Mouse (Mus musculus) heart, embryonic 13.5 days (tissue): ENCODE measurements around the gene Shc1. TPM values are rescaled to one million over a fixed set of nuclear protein-coding genes. Genes with fewer than 3 reads are reported as not detected.

Experiments
- ATAC-seq: fragments of 200-750 bp; cut with Nextera tagmentation; 2 replicates; pipeline ENCODE4 v1.8.0; 2017; ENCODE audit warnings: moderate TSS enrichment; ENCODE audit not compliant: insufficient number of reproducible peaks, low FRiP score, low TSS enrichment; ENCODE audit errors: extremely low read depth
- H3K27ac ChIP-seq: fragments of 300-500 bp; sonication (generic); replicated peaks from 2 replicates; pipeline ENCODE4 v1.5.1; 2015; ENCODE audit warnings: moderate library complexity, mild to moderate bottlenecking, inconsistent platforms
- H3K27me3 ChIP-seq: fragments of 300-500 bp; sonication (generic); replicated peaks from 2 replicates; pipeline ENCODE4 v1.6.1; 2015; ENCODE audit warnings: mild to moderate bottlenecking, inconsistent platforms
- H3K36me3 ChIP-seq: fragments of 300-500 bp; sonication (generic); 2 replicates; pipeline ENCODE4 v1.6.1; 2015; ENCODE audit warnings: mild to moderate bottlenecking, inconsistent platforms
- H3K4me1 ChIP-seq: fragments of 300-500 bp; sonication (generic); 2 replicates; pipeline ENCODE4 v1.6.1; 2015; ENCODE audit warnings: inconsistent platforms
- H3K4me2 ChIP-seq: fragments of 300-500 bp; sonication (generic); 2 replicates; pipeline ENCODE4 v1.6.1; 2015; ENCODE audit warnings: inconsistent platforms, mild to moderate bottlenecking, moderate library complexity
- H3K4me3 ChIP-seq: fragments of 300-500 bp; sonication (generic); 2 replicates; pipeline ENCODE4 v1.5.1; 2015; ENCODE audit warnings: moderate library complexity, mild to moderate bottlenecking, inconsistent platforms
- H3K9ac ChIP-seq: fragments of 300-500 bp; sonication (generic); 2 replicates; pipeline ENCODE4 v1.6.1; 2015; ENCODE audit warnings: inconsistent platforms, mild to moderate bottlenecking, moderate library complexity
- H3K9me3 ChIP-seq: fragments of 300-500 bp; sonication (generic); 2 replicates; pipeline ENCODE4 v1.6.1; 2016; ENCODE audit warnings: inconsistent platforms
- WGBS: fragments of 180-500 bp; shearing (Covaris S2); methylation state at CpG from one replicate; pipeline ENCODE4 v1.1.7; 2015; ENCODE audit warnings: mixed read lengths; 5-methylcytosine and 5-hydroxymethylcytosine counted together
- polyA plus RNA-seq: library from polyadenylated mRNA; unstranded; fragments of >200 nt; fragmentation: Nextera tagmentation; extraction: Ambion mirVana; gene quantifications from 2 replicates; pipeline ENCODE4 v1.2.1, GENCODE M21; 2015

Shc1 gene
- 63.4 and 66.1 TPM in 2 replicates for polyA plus RNA-seq

DNA sequence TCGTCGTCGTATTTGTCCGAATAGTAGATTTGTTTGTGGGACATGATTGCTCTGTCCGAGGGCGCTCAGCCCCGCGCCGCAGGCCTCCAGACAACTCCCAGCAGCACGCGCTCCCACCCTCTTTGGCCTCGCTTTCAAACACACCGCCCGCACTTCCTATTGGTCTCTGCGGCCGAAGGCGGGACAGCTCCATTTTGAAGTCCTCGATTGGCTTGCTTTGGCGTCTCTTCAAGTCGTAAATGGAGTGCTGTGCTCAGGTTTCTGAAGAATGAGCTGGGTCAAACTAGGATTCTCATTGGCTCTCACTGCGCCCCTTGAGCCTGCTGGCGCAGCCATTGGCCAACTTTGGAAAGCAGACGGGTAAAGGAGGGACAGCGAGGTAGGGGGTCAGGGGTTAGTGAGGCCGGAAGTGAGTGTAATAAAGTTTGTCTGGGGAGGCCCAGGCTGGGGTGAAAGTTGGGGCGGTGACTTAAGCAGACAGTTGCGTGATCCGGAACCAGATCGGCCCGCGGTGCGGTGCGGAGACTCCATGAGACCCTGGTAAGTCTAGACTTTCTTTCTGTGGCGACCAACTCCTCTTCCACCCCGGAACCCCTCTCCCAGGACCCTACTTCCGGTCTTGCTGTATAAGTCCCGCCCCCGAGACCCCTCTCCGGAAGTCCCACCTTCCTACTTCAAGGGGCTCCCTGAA is at the start of gene Shc1, which contains the start of gene Cks1b:
Shc1 (plus strand) TSS at position 274 of the 691 bp plus-strand sequence.
Cks1b (minus strand) TSS at position 214 of the 691 bp plus-strand sequence.
- Histone ChIP-seq H3K4me3 (peak within 1 kb of the TSS; percentile 74), H3K36me3 (peaks cover 33% of the 10 kb centered on the region), H3K4me1 (peaks cover 51% of the 10 kb centered on the region), H3K27me3 (no peaks in the 10 kb centered on the region), H3K27ac (peak within 1 kb of the TSS; percentile 98), H3K9me3 (no peaks in the 10 kb centered on the region), H3K4me2 (peak within 1 kb of the TSS; percentile 84), H3K9ac (peak within 1 kb of the TSS; percentile 85)
- peak; percentile 82 for ATAC-seq
- WGBS: 1% methylated on average over 39 of the region's 39 CpGs

DNA sequence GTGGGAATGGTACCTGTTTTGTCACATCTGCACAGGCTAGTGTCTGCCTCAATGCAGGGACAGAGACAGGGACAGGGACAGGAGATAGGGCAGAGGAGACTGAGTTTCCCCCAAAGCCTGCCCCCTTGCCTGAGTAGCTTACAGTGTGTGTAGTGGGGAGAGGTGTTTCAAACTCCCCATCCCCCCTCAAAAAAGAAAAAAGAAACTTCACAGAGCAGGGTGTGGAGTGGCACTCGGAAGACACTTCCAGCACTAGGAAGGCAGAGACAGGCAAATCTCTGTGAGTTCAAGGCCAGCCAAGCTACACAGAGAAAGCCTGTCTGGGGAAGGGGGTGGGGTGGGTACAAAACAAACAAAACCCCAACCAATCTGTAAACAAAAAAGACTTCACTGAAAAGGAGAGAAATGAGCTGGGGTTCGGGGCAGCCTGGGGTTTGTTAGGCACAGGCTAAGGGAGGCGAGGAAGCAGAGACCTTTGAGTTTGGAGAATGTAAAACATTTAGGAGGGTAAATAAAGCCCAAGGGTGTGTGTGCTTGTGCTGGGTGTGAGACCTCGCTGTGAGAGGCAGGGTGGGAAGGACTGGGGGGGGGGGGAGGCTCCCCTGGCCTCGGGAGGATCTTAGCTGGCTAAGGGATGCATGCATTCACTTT is 44.5 kb upstream of the Shc1 start:
- ATAC-seq: no peak
- H3K9me3 ChIP-seq: no peaks in the 10 kb centered on the region
- no peaks in the 10 kb centered on the region for H3K36me3 ChIP-seq
- H3K4me1 ChIP-seq: peaks cover 16% of the 10 kb centered on the region
- no peak overlapping the region for H3K27ac ChIP-seq
- H3K27me3 ChIP-seq: no peaks in the 10 kb centered on the region
- no peak overlapping the region for H3K9ac ChIP-seq
- WGBS: 39% methylated on average over 5 of the region's 5 CpGs
- H3K4me2 ChIP-seq: no peak overlapping the region
- H3K4me3 ChIP-seq: no peak overlapping the region

DNA sequence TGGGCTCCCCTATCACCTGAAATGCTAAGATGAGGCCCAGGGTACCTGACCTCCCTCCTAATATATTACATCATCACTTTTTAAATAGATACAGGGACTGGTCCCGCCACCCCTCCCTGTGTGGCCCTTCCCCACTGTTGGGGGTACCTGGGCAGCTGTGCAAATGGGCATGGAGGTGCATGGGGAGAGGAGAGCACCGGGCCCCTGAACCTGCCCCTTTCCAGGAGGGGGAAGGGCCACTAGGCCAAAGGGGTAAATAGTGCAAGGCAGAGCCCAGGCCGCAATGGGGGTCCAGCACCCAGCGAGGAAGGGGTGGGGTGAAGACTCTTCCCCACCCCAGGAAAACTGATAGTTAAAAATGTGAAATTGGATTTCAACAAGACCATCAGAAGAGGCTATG is 40.4 kb upstream of the Shc1 start:
- peaks cover 26% of the 10 kb centered on the region for H3K36me3 ChIP-seq
- peak overlapping the region; percentile 87 for H3K4me2 ChIP-seq
- no peaks in the 10 kb centered on the region for H3K9me3 ChIP-seq
- no peak overlapping the region for H3K27ac ChIP-seq
- peak overlapping the region; percentile 86 for H3K9ac ChIP-seq
- peaks cover 20% of the 10 kb centered on the region for H3K4me1 ChIP-seq
- H3K4me3 ChIP-seq: peak overlapping the region; percentile 66; the same call in 1 of the 2 replicates
- WGBS: 68% methylated on average over 4 of the region's 4 CpGs
- H3K27me3 ChIP-seq: no peaks in the 10 kb centered on the region
- ATAC-seq: no peak

DNA sequence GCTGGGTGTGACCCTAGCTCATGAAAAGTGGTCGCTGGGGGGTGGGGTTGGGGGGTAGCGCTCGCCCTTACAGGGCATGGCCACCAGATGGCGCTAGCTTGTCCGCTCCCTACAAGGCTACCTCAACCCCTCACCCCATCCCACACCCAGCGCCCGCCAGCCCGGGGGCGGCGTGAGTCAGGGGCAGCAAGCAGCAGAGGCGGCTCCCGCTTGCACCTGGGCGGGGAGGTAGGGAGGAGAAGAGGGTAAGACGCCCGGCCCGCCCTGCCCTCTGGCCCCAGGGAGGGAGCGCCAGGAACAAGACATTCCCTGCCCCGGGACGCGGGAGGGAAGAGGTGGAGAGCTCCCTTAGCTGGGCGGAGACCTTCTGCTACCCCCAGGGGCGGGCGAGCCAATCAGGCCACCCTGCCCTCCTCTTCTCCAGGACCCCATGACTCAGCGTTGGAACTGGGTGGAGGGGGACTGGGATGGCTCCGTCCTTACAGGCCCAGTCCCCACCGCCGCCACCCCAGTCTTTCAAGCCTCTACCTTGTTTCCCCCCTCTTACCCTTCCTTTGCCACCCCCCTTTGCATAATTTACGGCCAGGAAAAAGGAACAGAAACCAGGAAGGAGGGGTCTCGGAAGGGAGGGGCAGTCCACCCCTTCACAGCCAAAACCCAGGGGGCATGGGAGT is 39.7 kb upstream of the Shc1 start:
- H3K4me1 ChIP-seq: peaks cover 20% of the 10 kb centered on the region
- peak overlapping the region; percentile 66 for H3K4me3 ChIP-seq
- H3K9ac ChIP-seq: peak overlapping the region; percentile 86
- WGBS: 2% methylated on average over 29 of the region's 29 CpGs
- H3K4me2 ChIP-seq: peak overlapping the region; percentile 87
- ATAC-seq: peak; percentile 76
- H3K27ac ChIP-seq: peak overlapping the region; percentile 54
- peaks cover 26% of the 10 kb centered on the region for H3K36me3 ChIP-seq
- no peaks in the 10 kb centered on the region for H3K9me3 ChIP-seq
- no peaks in the 10 kb centered on the region for H3K27me3 ChIP-seq

DNA sequence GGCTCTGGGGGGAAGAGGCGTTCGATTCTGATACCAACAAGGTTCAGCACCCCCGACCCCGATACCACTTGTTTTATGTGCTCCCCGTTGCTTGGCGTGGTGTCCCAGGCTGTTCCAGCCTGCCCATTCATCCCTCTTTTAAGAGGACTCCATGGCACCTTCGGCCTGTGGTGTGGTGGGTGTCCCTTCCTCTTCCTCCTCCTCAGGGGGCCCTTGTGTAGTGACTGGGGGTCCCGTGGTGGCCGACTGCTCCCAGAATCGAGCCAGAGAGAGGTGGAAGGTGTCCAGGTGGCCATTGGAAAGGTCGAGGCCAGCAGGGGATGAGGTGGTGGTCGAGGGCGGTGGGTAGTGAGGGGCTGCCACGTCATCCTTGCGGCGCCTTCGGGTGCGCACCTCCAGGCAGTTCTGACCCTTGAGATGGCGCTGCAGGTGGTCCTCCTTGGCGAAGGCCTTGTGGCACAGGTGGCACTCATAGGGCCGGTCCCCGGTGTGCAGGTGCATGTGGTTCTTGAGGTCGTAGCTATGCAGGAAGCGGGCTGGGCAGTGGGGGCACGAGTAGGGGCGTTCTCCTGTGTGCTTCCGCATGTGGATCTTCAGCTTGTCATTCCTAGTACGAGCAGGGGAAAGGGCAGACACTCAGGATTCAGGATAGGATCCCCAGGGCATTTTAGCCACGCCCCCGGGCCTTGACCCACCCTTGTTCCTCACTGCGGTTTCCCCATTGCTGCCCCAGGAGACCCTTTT is 38.7 kb upstream of the Shc1 start:
- Histone ChIP-seq H3K27ac (no peak overlapping the region), H3K4me2 (peak overlapping the region; percentile 87; the same call in 1 of the 2 replicates)
- WGBS: 87% methylated on average over 31 of the region's 31 CpGs

DNA sequence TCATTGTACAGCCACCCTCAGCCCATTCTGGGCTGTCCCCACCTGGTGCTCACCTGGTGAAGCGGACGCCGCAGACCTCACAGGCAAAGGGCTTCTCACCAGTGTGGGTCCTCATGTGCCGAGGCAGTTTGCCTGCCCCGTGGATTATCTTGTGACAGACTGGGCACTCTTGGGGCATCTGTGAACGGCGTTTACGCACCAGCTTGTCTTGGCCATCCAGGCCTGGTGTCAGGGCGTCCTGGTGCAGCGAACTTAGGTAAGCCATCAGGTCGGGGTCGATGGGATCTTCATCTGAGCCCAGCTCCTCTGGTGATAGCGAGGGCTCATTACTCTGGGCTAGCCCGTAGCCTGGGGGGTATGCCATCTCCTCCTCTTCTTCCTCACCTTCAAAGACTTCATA is 38.0 kb upstream of the Shc1 start:
- Histone ChIP-seq H3K4me3 (no peak overlapping the region), H3K36me3 (peaks cover 26% of the 10 kb centered on the region), H3K9ac (no peak overlapping the region), H3K9me3 (no peaks in the 10 kb centered on the region), H3K4me1 (peaks cover 28% of the 10 kb centered on the region), H3K27ac (no peak overlapping the region), H3K4me2 (no peak overlapping the region), H3K27me3 (no peaks in the 10 kb centered on the region)
- WGBS: 94% methylated on average over 14 of the region's 14 CpGs
- no peak for ATAC-seq

More for the DNA sequence above, 38.7 kb upstream of the Shc1 start:
- Histone ChIP-seq H3K4me1 (peaks cover 21% of the 10 kb centered on the region), H3K4me3 (no peak overlapping the region), H3K27me3 (no peaks in the 10 kb centered on the region), H3K36me3 (peaks cover 26% of the 10 kb centered on the region), H3K9ac (peak overlapping the region; percentile 86; the same call in 1 of the 2 replicates), H3K9me3 (no peaks in the 10 kb centered on the region)
- no peak for ATAC-seq

DNA sequence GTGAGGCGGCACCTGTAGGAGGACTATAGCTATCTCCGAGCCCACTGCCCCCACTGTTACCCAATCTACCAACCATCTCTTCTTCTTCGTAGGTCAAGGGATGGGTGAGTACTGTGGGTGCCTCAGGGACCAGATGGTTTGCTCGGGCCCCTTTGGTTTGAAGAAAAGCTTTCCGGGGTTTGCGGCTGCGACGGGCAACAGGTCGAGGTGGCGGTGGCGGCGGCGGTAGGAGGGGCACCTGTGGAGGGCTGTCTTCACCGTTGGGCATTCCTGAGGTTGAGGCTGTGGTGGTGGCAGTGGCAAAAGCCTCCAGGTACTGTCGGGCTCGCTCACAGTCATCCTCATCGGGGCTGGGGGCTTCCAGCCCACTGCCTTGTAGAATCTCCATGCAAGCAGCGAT is 37.5 kb upstream of the Shc1 start:
- Histone ChIP-seq H3K27me3 (no peaks in the 10 kb centered on the region), H3K36me3 (peaks cover 26% of the 10 kb centered on the region), H3K9ac (no peak overlapping the region), H3K4me3 (no peak overlapping the region), H3K9me3 (no peaks in the 10 kb centered on the region), H3K4me2 (no peak overlapping the region), H3K27ac (no peak overlapping the region), H3K4me1 (peaks cover 31% of the 10 kb centered on the region)
- 89% methylated on average over 18 of the region's 18 CpGs for WGBS
- ATAC-seq: no peak

DNA sequence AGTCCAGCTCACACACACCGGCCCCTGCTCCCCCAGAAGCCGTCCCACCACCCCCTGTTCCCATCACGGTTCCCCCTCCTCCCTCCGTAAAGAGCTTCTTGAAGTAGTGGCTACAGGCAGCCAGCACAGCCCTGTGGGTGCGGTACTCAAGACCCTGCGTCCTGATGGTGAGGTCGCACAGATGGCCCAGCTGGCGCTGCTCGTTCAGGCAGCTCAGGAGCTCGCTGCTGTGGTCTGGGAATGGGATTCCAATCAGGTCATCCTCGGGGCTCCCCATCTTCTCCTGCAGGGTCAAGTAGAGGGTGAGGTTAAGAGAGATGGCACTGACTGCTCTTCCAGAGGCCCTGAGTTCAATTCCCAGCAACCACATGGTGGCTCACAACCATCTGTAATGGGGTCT is 37.0 kb upstream of the Shc1 start:
- no peak for ATAC-seq
- peaks cover 31% of the 10 kb centered on the region for H3K4me1 ChIP-seq
- H3K27ac ChIP-seq: no peak overlapping the region
- no peak overlapping the region for H3K4me2 ChIP-seq
- peaks cover 26% of the 10 kb centered on the region for H3K36me3 ChIP-seq
- no peaks in the 10 kb centered on the region for H3K27me3 ChIP-seq
- 83% methylated on average over 11 of the region's 11 CpGs for WGBS
- no peak overlapping the region for H3K9ac ChIP-seq
- no peak overlapping the region for H3K4me3 ChIP-seq
- no peaks in the 10 kb centered on the region for H3K9me3 ChIP-seq

DNA sequence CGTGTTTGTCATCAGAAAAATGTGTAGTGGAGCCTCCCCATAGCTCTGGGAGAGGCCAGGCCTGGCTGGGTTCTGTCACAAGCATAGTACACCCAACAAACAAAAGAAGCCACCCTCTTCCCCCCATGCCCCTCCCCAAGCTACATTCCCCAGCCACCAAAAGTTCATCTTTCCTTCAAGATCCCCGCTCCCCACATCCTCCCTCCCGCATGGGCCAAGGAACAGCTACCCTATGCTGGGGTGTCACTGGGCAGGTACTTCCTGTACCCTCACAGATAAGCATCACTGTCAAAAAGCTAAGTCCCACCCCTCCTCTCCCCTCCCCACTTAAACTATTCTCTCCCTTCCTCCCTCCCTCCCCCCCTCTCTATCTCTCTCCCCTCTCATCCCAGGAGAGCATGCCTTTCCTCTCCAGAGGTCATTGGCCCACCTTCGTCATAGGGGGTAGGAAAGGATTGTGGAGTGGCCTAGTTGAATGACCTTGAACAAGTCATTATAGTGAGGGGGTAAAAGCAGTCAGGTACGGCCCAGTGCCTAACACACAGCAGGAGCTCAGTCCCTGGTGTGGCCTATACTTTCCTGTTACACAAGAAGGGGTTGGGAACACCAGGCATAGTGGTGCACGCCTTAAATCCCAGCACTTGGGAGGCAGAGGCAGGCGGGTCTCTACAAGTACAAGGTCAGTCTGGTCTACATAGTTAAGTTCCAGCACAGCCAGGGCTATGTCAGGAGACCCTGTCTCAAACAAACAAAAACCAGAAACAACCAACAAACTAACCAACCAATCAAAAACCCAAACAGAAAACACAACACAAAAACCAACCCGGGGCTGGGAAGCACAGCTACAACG is 36.0 kb upstream of the Shc1 start:
- Histone ChIP-seq H3K4me2 (no peak overlapping the region), H3K9ac (no peak overlapping the region), H3K9me3 (no peaks in the 10 kb centered on the region), H3K27ac (no peak overlapping the region), H3K4me1 (peaks cover 36% of the 10 kb centered on the region), H3K4me3 (no peak overlapping the region), H3K27me3 (no peaks in the 10 kb centered on the region), H3K36me3 (peaks cover 26% of the 10 kb centered on the region)
- 79% methylated on average over 9 of the region's 9 CpGs for WGBS
- no peak for ATAC-seq

DNA sequence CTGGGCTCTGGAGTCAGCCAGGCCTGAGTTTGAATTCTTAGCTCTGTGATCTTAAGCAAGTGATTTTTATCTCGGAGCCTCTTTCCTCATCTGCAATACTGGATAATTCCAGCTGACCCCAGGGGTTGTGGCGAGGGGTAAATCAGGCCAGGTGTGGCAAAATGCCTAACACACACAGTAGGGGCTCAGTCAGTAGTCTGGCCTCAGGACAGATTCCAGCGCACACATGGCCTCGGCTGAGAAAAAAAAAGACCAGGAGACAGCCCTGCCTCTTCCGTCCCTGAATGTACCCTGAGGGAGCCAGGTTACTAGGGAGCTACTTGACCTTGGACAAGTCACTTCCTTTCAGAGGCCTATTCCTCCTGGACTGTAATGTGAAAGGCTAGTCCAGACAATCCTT is 35.3 kb upstream of the Shc1 start:
- Histone ChIP-seq H3K27me3 (no peaks in the 10 kb centered on the region), H3K4me1 (peaks cover 32% of the 10 kb centered on the region), H3K9ac (no peak overlapping the region), H3K36me3 (peaks cover 26% of the 10 kb centered on the region), H3K4me2 (no peak overlapping the region), H3K4me3 (no peak overlapping the region), H3K27ac (no peak overlapping the region), H3K9me3 (no peaks in the 10 kb centered on the region)
- 64% methylated on average over 5 of the region's 5 CpGs for WGBS
- ATAC-seq: no peak
